In the genomic region with DNA sequence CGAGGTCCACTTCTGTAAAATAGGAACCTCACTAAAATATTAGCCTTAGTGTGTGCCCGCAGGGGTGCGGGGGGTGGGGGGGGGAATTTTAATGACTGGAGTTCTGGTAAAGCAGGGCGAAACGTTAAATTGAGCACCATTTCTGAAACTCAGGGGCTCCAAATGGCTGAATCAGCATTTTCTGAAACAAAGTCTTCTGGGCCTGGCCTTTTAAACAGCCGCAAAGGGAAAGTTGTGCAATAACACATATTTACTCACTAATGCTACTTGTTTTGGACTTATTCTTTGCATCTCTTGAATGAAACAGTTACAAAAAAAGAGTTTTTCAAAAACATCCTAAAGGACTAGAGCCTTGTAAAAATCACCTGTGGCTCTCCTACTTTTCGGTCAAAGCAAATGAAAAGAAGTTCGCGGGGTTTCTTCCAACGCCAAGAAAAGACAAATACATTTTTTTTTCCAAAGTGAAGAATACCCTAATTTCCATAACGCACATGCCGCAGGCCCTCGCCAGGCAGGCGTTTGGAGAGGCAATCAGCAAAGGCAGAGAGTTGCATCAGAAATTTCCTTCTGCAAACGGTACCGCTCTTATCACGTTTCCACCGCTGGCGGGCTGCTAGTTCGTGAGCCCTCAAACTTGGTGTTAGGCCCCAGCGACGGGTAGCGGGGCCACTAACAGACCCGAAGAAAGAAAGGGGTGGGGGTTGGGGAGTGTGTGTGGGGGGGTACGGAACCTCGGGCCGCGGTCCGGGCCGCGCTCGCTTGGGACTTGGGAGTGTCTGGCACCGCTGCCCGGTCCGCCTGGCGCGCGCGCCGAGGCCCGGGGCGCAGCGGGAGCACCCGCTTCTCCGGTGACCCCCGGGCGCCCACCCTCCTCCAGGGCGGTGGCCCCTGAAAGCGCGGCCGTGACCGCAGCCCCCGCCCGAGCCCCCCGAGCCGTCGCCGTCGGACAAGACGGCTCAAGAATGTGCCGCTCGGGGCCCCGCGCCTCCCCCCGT, we compare ENCODE assay signal across 8 mouse cellular contexts. TPM values are rescaled to one million over a fixed set of nuclear protein-coding genes. Genes with fewer than 3 reads are reported as not detected.
A peak's percentile ranks its signal among the peaks of the same experiment; 100 is the strongest.
DNase-seq lines count a peak whose midpoint lies in the region; ATAC-seq and TF ChIP-seq lines count a peak whose summit lies in the region.

No protein-coding gene starts in this region.

- peak overlapping the region; percentile 97 for H3K27ac ChIP-seq in forebrain, embryonic 10.5 days
- H3K27ac ChIP-seq in hindbrain, postnatal 0 days, result peak overlapping the region; percentile 36; the same call in 1 of the 2 replicates
- H3K27ac ChIP-seq in lung, postnatal 0 days (ENCODE audit: low read length), result peak overlapping the region; percentile 89
- peak overlapping the region; percentile 91 for H3K27ac ChIP-seq in stomach, postnatal 0 days (replicated peaks)

- peak; percentile 20 for DNase-seq in gastrocnemius, postnatal 14 days
- DNase-seq in gastrocnemius, adult 18-20 months (ENCODE audit: low spot score), result no peak
- peak; percentile 44 for DNase-seq in forebrain, embryonic 10.5 days (ENCODE audit: extremely low spot score, low spot score)
- no peak for DNase-seq in hindbrain, postnatal 0 days (ENCODE audit: low spot score)
- peak; percentile 58 for DNase-seq in lung, postnatal 0 days (ENCODE audit: low spot score)
- no peak for DNase-seq in stomach, postnatal 0 days (ENCODE audit: low spot score)
- DNase-seq in spleen, postnatal 4 days (ENCODE audit: low spot score in 2 of 2), result no peak
- DNase-seq in frontal cortex, adult 2 months (ENCODE audit: extremely low spot score in 1 of 2, low spot score in 1 of 2), result no peak

- TF ChIP-seq EP300 in lung, postnatal 0 days (IDR thresholded peaks at IDR 0.05), result no peak
- no peak for TF ChIP-seq EP300 in stomach, postnatal 0 days (optimal IDR thresholded peaks at IDR 0.05)

- peaks cover 100% of the 10 kb centered on the region for H3K27me3 ChIP-seq in forebrain, embryonic 10.5 days (ENCODE audit: poor library complexity, severe bottlenecking)
- H3K27me3 ChIP-seq in hindbrain, postnatal 0 days (ENCODE audit: insufficient read depth, low read length), result peaks cover 76% of the 10 kb centered on the region
- peaks cover 15% of the 10 kb centered on the region for H3K27me3 ChIP-seq in lung, postnatal 0 days (replicated peaks; ENCODE audit: insufficient read depth, low read length)
- H3K27me3 ChIP-seq in stomach, postnatal 0 days (ENCODE audit: control insufficient read depth, insufficient read depth, low read length), result peaks cover 4% of the 10 kb centered on the region; the same call in 1 of the 2 replicates

- H3K36me3 ChIP-seq in forebrain, embryonic 10.5 days (replicated peaks), result peaks cover 19% of the 10 kb centered on the region
- H3K36me3 ChIP-seq in hindbrain, postnatal 0 days (ENCODE audit: insufficient read depth, low read length), result no peaks in the 10 kb centered on the region
- no peaks in the 10 kb centered on the region for H3K36me3 ChIP-seq in lung, postnatal 0 days (ENCODE audit: insufficient read depth, low read length)
- H3K36me3 ChIP-seq in stomach, postnatal 0 days (ENCODE audit: control insufficient read depth, insufficient read depth, low read length), result no peaks in the 10 kb centered on the region

- no peak for TF ChIP-seq CTCF in hindbrain, postnatal 0 days (IDR thresholded peaks at IDR 0.05; ENCODE audit: low read depth)
- no peak for TF ChIP-seq CTCF in lung, postnatal 0 days (IDR thresholded peaks at IDR 0.05)
- no peak for TF ChIP-seq CTCF in stomach, postnatal 0 days (IDR thresholded peaks at IDR 0.05; ENCODE audit: low read depth)

- H3K9ac ChIP-seq in hindbrain, postnatal 0 days (replicated peaks; ENCODE audit: low read length), result peak overlapping the region; percentile 49
- H3K9ac ChIP-seq in lung, postnatal 0 days (replicated peaks; ENCODE audit: low read depth), result peak overlapping the region; percentile 77
- H3K9ac ChIP-seq in stomach, postnatal 0 days (ENCODE audit: low read length), result peak overlapping the region; percentile 87

- WGBS in forebrain, embryonic 10.5 days, result 2% methylated on average over 65 of the region's 65 CpGs
- WGBS in hindbrain, postnatal 0 days, result 4% methylated on average over 48 of the region's 65 CpGs
- WGBS in lung, postnatal 0 days, result 4% methylated on average over 42 of the region's 65 CpGs
- WGBS in stomach, postnatal 0 days, result 6% methylated on average over 39 of the region's 65 CpGs

- peak; percentile 19; the same call in 1 of the 2 replicates for ATAC-seq in hindbrain, postnatal 0 days
- ATAC-seq in lung, postnatal 0 days, result peak; percentile 3; the same call in 1 of the 2 replicates
- peak; percentile 52 for ATAC-seq in stomach, postnatal 0 days (ENCODE audit: low FRiP score, low TSS enrichment)

- H3K9me3 ChIP-seq in forebrain, embryonic 10.5 days, result no peaks in the 10 kb centered on the region; the same call in 1 of the 2 replicates
- no peaks in the 10 kb centered on the region for H3K9me3 ChIP-seq in hindbrain, postnatal 0 days (ENCODE audit: low read length)
- no peaks in the 10 kb centered on the region for H3K9me3 ChIP-seq in lung, postnatal 0 days (ENCODE audit: low read length)
- no peaks in the 10 kb centered on the region for H3K9me3 ChIP-seq in stomach, postnatal 0 days (ENCODE audit: control insufficient read depth, low read length)

- peak overlapping the region; percentile 69 for H3K4me3 ChIP-seq in forebrain, embryonic 10.5 days
- H3K4me3 ChIP-seq in hindbrain, postnatal 0 days (ENCODE audit: low read length), result peak overlapping the region; percentile 43
- peak overlapping the region; percentile 67 for H3K4me3 ChIP-seq in lung, postnatal 0 days (ENCODE audit: low read depth, low read length)
- H3K4me3 ChIP-seq in stomach, postnatal 0 days (ENCODE audit: low read depth, low read length), result peak overlapping the region; percentile 61

- H3K4me2 ChIP-seq in hindbrain, postnatal 0 days (ENCODE audit: low read depth, low read length), result peak overlapping the region; percentile 53
- peak overlapping the region; percentile 64 for H3K4me2 ChIP-seq in lung, postnatal 0 days (replicated peaks; ENCODE audit: low read depth, low read length)
- H3K4me2 ChIP-seq in stomach, postnatal 0 days (replicated peaks; ENCODE audit: low read depth), result peak overlapping the region; percentile 59

- H3K4me1 ChIP-seq in forebrain, embryonic 10.5 days, result peaks cover 28% of the 10 kb centered on the region
- no peaks in the 10 kb centered on the region for H3K4me1 ChIP-seq in hindbrain, postnatal 0 days (ENCODE audit: insufficient read depth, low read length)
- H3K4me1 ChIP-seq in lung, postnatal 0 days (ENCODE audit: insufficient read depth, low read depth, low read length), result no peaks in the 10 kb centered on the region
- H3K4me1 ChIP-seq in stomach, postnatal 0 days (replicated peaks; ENCODE audit: control insufficient read depth, insufficient read depth), result no peaks in the 10 kb centered on the region

- intact Hi-C loops in gastrocnemius, postnatal 14 days (cut with DNase I; ENCODE audit: low total_unique reads), result no loop called here

RNA-seq across cellular contexts. Expression of a gene that starts 2.3 kb away (rescaled TPM):
- total RNA-seq in gastrocnemius, postnatal 14 days (2021), result 100 to 1,000 TPM; 245 to 266 TPM
- 10 to 100 TPM; 26.6 to 36.9 TPM for total RNA-seq in gastrocnemius, adult 18-20 months (2021)
- polyA plus RNA-seq in forebrain, embryonic 10.5 days (2016; fragmentation: Nextera tagmentation; extraction: Ambion mirVana), result 471 and 485 TPM in 2 replicates
- total RNA-seq in hindbrain, postnatal 0 days (2014; rRNA removed), result 92.9 and 111 TPM in 2 replicates
- 45.6 and 48.7 TPM in 2 replicates for polyA plus RNA-seq in hindbrain, postnatal 0 days (2015; fragmentation: Nextera tagmentation; extraction: Ambion mirVana)
- polyA plus RNA-seq in lung, postnatal 0 days (2015; fragmentation: Nextera tagmentation; extraction: Ambion mirVana), result 86.9 and 92.2 TPM in 2 replicates
- 57.3 and 64.7 TPM in 2 replicates for polyA plus RNA-seq in stomach, postnatal 0 days (2015; fragmentation: Nextera tagmentation; extraction: Ambion mirVana)
- 32.4 and 35.6 TPM in 2 replicates for polyA plus RNA-seq in frontal cortex, adult 2 months (2012; rRNA removed)

Comparison
In these comparisons a context has a peak if more than half of its experiments do, and no peak if none do; other contexts are left out.
1. DNase-seq: peak in gastrocnemius, postnatal 14 days (single experiment), forebrain, embryonic 10.5 days (single experiment) and lung, postnatal 0 days (single experiment); none in gastrocnemius, adult 18-20 months (single experiment), hindbrain, postnatal 0 days (single experiment), stomach, postnatal 0 days (single experiment), spleen, postnatal 4 days (0 of 2) and frontal cortex, adult 2 months (0 of 2).
2. H3K27ac ChIP-seq: peak in every context shown above with its lines; median percentile 97 in forebrain, embryonic 10.5 days; 91 in stomach, postnatal 0 days; 89 in lung, postnatal 0 days; 36 in hindbrain, postnatal 0 days.
3. Peak in every context shown above with its lines, with median percentiles within 50 percentile points of each other: H3K4me3 ChIP-seq, ATAC-seq, H3K4me2 ChIP-seq and H3K9ac ChIP-seq.